In genomic region chr12:35534114-35534753, GRCm38 (mm10) we compare ENCODE assay signal across 8 mouse cellular contexts. TPM values are rescaled to one million over a fixed set of nuclear protein-coding genes. Genes with fewer than 3 reads are reported as not detected.
DNase-seq lines count a peak whose midpoint lies in the region; ATAC-seq and TF ChIP-seq lines count a peak whose summit lies in the region.

No protein-coding gene starts in this region.

- peak overlapping the region; percentile 75 for H3K9ac ChIP-seq in limb, embryonic 13.5 days
- H3K9ac ChIP-seq in midbrain, embryonic 12.5 days (replicated peaks): peak overlapping the region; percentile 68

- peak; percentile 74 for ATAC-seq in cerebellum, adult (ENCODE audit: insufficient number of reproducible peaks, low FRiP score, low TSS enrichment)
- peak; percentile 12; the same call in 1 of the 2 replicates for ATAC-seq in limb, embryonic 13.5 days (ENCODE audit: low FRiP score, low read depth)
- no peak; the same call in 1 of the 2 replicates for ATAC-seq in midbrain, embryonic 12.5 days (ENCODE audit: low FRiP score, low read depth)

- no peaks in the 10 kb centered on the region for H3K9me3 ChIP-seq in limb, embryonic 13.5 days
- H3K9me3 ChIP-seq in midbrain, embryonic 12.5 days: no peaks in the 10 kb centered on the region

- no peak for TF ChIP-seq CTCF in kidney, adult 2 months (conservative IDR thresholded peaks at IDR 0.05; ENCODE audit: insufficient read depth, insufficient read length, low read depth, low read length)

- peak overlapping the region; percentile 96 for H3K4me3 ChIP-seq in kidney, adult 2 months (ENCODE audit: insufficient read depth, low read depth, low read length)
- peak overlapping the region; percentile 75 for H3K4me3 ChIP-seq in limb, embryonic 13.5 days
- peak overlapping the region; percentile 78 for H3K4me3 ChIP-seq in midbrain, embryonic 12.5 days

- H3K27me3 ChIP-seq in kidney, adult 2 months (replicated peaks; ENCODE audit: control insufficient read depth, insufficient read depth, low read length): no peaks in the 10 kb centered on the region
- peaks cover 13% of the 10 kb centered on the region for H3K27me3 ChIP-seq in limb, embryonic 13.5 days
- H3K27me3 ChIP-seq in midbrain, embryonic 12.5 days: peaks cover 9% of the 10 kb centered on the region
- H3K27me3 ChIP-seq in splenic B cell, adult 2 months (ENCODE audit: control insufficient read depth, insufficient read depth, low read length, poor library complexity, severe bottlenecking): no peaks in the 10 kb centered on the region

- peak overlapping the region; percentile 71 for H3K27ac ChIP-seq in kidney, adult 2 months (ENCODE audit: insufficient read depth, low read depth, low read length)
- no peak overlapping the region for H3K27ac ChIP-seq in limb, embryonic 13.5 days
- no peak overlapping the region for H3K27ac ChIP-seq in midbrain, embryonic 12.5 days (replicated peaks)

- H3K4me1 ChIP-seq in kidney, adult 2 months (ENCODE audit: control insufficient read depth, insufficient read depth, low read length): 0 out of 2 replicates have a peak, but pooled peaks cover 3% of the 10 kb centered on the region
- H3K4me1 ChIP-seq in limb, embryonic 13.5 days: no peaks in the 10 kb centered on the region
- peaks cover 5% of the 10 kb centered on the region for H3K4me1 ChIP-seq in midbrain, embryonic 12.5 days

- no peaks in the 10 kb centered on the region for H3K36me3 ChIP-seq in kidney, adult 2 months (ENCODE audit: control insufficient read depth, insufficient read depth, low read length)
- no peaks in the 10 kb centered on the region for H3K36me3 ChIP-seq in limb, embryonic 13.5 days
- H3K36me3 ChIP-seq in midbrain, embryonic 12.5 days: no peaks in the 10 kb centered on the region
- 0 out of 2 replicates have a peak, but pooled peaks cover 3% of the 10 kb centered on the region for H3K36me3 ChIP-seq in splenic B cell, adult 2 months (ENCODE audit: control insufficient read depth, insufficient read depth, low read length, poor library complexity, severe bottlenecking)

- no peak for TF ChIP-seq POLR2A in kidney, adult 2 months (IDR thresholded peaks at IDR 0.05; ENCODE audit: low read depth, low read length)

- whole genome bisulfite sequencing in kidney, adult 2 months: 1% methylated on average over 48 of the region's 49 CpGs
- under 1% methylated on average over 45 of the region's 49 CpGs for WGBS in limb, embryonic 13.5 days
- WGBS in midbrain, embryonic 12.5 days: 1% methylated on average over 46 of the region's 49 CpGs

- H3K4me2 ChIP-seq in limb, embryonic 13.5 days (replicated peaks): peak overlapping the region; percentile 100
- H3K4me2 ChIP-seq in midbrain, embryonic 12.5 days (replicated peaks): peak overlapping the region; percentile 96

- no peak for DNase-seq in cerebellum, adult 11-12 months
- peak; percentile 13 for DNase-seq in c-Kit-positive CD71-positive TER-119-positive erythroid progenitor cells, embryonic 14.5 days (ENCODE audit: low spot score)
- peak; percentile 17 to 19 for DNase-seq in frontal cortex, postnatal 25 days (ENCODE audit: low spot score in 2 of 2)
- peak; percentile 73 for DNase-seq in kidney, adult 2 months
- peak; percentile 53 for DNase-seq in splenic B cell, adult 2 months (ENCODE audit: low read depth, low spot score)

RNA-seq across cellular contexts. Expression of gene Ahr, which starts 0.6 kb away (rescaled TPM):
- 3.2 and 3.9 TPM in 2 replicates for polyA plus RNA-seq in kidney, adult 2 months (2012; rRNA removed)
- polyA plus RNA-seq in limb, embryonic 13.5 days (2015; fragmentation: Nextera tagmentation; extraction: Ambion mirVana): 6.5 and 7.6 TPM in 2 replicates
- polyA plus RNA-seq in midbrain, embryonic 12.5 days (2016; fragmentation: Nextera tagmentation; extraction: Ambion mirVana): 2.3 and 3.1 TPM in 2 replicates
